Mouse (Mus musculus) midbrain, embryonic 11.5 days (tissue): ENCODE measurements around the gene Nfatc3. TPM values are rescaled to one million over a fixed set of nuclear protein-coding genes. Genes with fewer than 3 reads are reported as not detected.

ENCODE experiments used
- ATAC-seq: fragments of 200-750 bp; cut with Nextera tagmentation; 2 replicates; pipeline ENCODE4 v1.8.0; 2017; ENCODE audit warnings: moderate TSS enrichment, moderate library complexity; ENCODE audit not compliant: low FRiP score
- DNase-seq: peaks from one replicate; pipeline ENCODE4 v3.0.0; 2015; ENCODE audit warnings: low spot score; ENCODE audit errors: missing footprints
- H3K27ac ChIP-seq: fragments of 300-500 bp; sonication (generic); 2 replicates; pipeline ENCODE4 v1.5.1; 2014; ENCODE audit warnings: low read depth, low read length
- H3K27me3 ChIP-seq: fragments of 300-500 bp; sonication (generic); 2 replicates; pipeline ENCODE4 v1.6.1; 2014; ENCODE audit warnings: mild to moderate bottlenecking, low read length, moderate library complexity, mixed read lengths; ENCODE audit not compliant: control insufficient read depth, insufficient read depth
- H3K36me3 ChIP-seq: fragments of 300-500 bp; sonication (generic); 2 replicates; pipeline ENCODE4 v1.6.1; 2014; ENCODE audit warnings: mild to moderate bottlenecking, low read length, moderate library complexity, mixed read lengths; ENCODE audit not compliant: control insufficient read depth, insufficient read depth
- H3K4me1 ChIP-seq: fragments of 300-500 bp; sonication (generic); 2 replicates; pipeline ENCODE4 v1.6.1; 2014; ENCODE audit warnings: low read length; ENCODE audit not compliant: control insufficient read depth, insufficient read depth
- H3K4me2 ChIP-seq: fragments of 300-500 bp; sonication (generic); 2 replicates; pipeline ENCODE4 v1.6.1; 2014; ENCODE audit warnings: mild to moderate bottlenecking, moderate library complexity
- H3K4me3 ChIP-seq: fragments of 300-500 bp; sonication (generic); 2 replicates; pipeline ENCODE4 v1.5.1; 2014; ENCODE audit warnings: low read depth, low read length
- H3K9ac ChIP-seq: fragments of 300-500 bp; sonication (generic); 2 replicates; pipeline ENCODE4 v1.6.1; 2014; ENCODE audit warnings: low read length
- H3K9me3 ChIP-seq: fragments of 300-500 bp; sonication (generic); 2 replicates; pipeline ENCODE4 v1.6.1; 2016; ENCODE audit warnings: low read length; ENCODE audit not compliant: control insufficient read depth
- WGBS: fragments of 180-500 bp; shearing (Covaris S2); extraction: QIAGEN DNeasy Blood & Tissue Kit; methylation state at CpG from one replicate; pipeline ENCODE4 v1.1.7; 2014; 5-methylcytosine and 5-hydroxymethylcytosine counted together
- polyA plus RNA-seq: library from polyadenylated mRNA; unstranded; fragments of >200 nt; fragmentation: Nextera tagmentation; extraction: Ambion mirVana; gene quantifications from 2 replicates; pipeline ENCODE4 v1.2.1, GENCODE M21; 2014

Gene Nfatc3
- polyA plus RNA-seq, 1 experiment from 2014 or later = 3.9 TPM

- H3K4me3 ChIP-seq = no peak overlapping the region
- H3K4me2 ChIP-seq = no peak overlapping the region
- peaks cover 8% of the 10 kb centered on the region; the same call in 1 of the 2 replicates for H3K4me1 ChIP-seq
- no peak overlapping the region for H3K9ac ChIP-seq
- DNase-seq (no peak), ATAC-seq (no peak)
- H3K27ac ChIP-seq = no peak overlapping the region
- H3K36me3 ChIP-seq = no peaks in the 10 kb centered on the region
- H3K9me3 ChIP-seq = no peaks in the 10 kb centered on the region
- H3K27me3 ChIP-seq = no peaks in the 10 kb centered on the region
- WGBS = 80% methylated on average over 1 of the region's 1 CpGs
These were observed 119.0 kb downstream of the Nfatc3 start for GRCm38 (mm10) chr8:106177594-106177993.

GRCm38 (mm10) chr8:106178428-106178827 is 119.8 kb downstream of the Nfatc3 start:
- no peak overlapping the region for H3K9ac ChIP-seq
- no peak overlapping the region for H3K4me2 ChIP-seq
- DNase-seq = no peak
- no peaks in the 10 kb centered on the region; the same call in 1 of the 2 replicates for H3K36me3 ChIP-seq
- H3K4me1 ChIP-seq = peaks cover 8% of the 10 kb centered on the region; the same call in 1 of the 2 replicates
- no peaks in the 10 kb centered on the region for H3K27me3 ChIP-seq
- 79% methylated on average over 2 of the region's 2 CpGs for WGBS
- no peak overlapping the region for H3K27ac ChIP-seq
- no peak for ATAC-seq
- H3K9me3 ChIP-seq = no peaks in the 10 kb centered on the region
- H3K4me3 ChIP-seq = no peak overlapping the region

Other genes starting within 250 kb of the Nfatc3 start
- gene Ranbp10, start 231.5 kb upstream of the Nfatc3 start, polyA plus RNA-seq = 10.9 and 11.2 TPM in 2 replicates
- gene Tsnaxip1, start 231.1 kb upstream of the Nfatc3 start, polyA plus RNA-seq = 0.15 and 0.18 TPM in 2 replicates
- 58.1 and 60.4 TPM in 2 replicates for gene Cenpt, start 205.6 kb upstream of the Nfatc3 start, polyA plus RNA-seq
- 66.5 and 70.5 TPM in 2 replicates for gene Thap11, start 203.7 kb upstream of the Nfatc3 start, polyA plus RNA-seq
- gene Nutf2, start 198.3 kb upstream of the Nfatc3 start, polyA plus RNA-seq = 300 and 367 TPM in 2 replicates
- gene Edc4, start 178.0 kb upstream of the Nfatc3 start, polyA plus RNA-seq = 35.6 TPM in 2 replicates
- 0.29 and 0.40 TPM in 2 replicates for gene Nrn1l, start 165.3 kb upstream of the Nfatc3 start, polyA plus RNA-seq
- 11.2 and 13.6 TPM in 2 replicates for gene Pskh1, start 158.4 kb upstream of the Nfatc3 start, polyA plus RNA-seq
- gene Ctrl, start 125.0 kb upstream of the Nfatc3 start, polyA plus RNA-seq = 0.61 and 1.9 TPM in 2 replicates
- gene Psmb10, start 120.4 kb upstream of the Nfatc3 start, polyA plus RNA-seq = 22.5 and 26.9 TPM in 2 replicates
- 0.23 and 0.28 TPM in 2 replicates for gene Lcat, start 115.5 kb upstream of the Nfatc3 start, polyA plus RNA-seq
- 7.2 and 7.8 TPM in 2 replicates for gene Slc12a4, start 92.7 kb upstream of the Nfatc3 start, polyA plus RNA-seq
- not detected in 2 replicates for gene Dpep3, start 79.4 kb upstream of the Nfatc3 start, polyA plus RNA-seq
- gene Dus2, start 67.5 kb upstream of the Nfatc3 start, polyA plus RNA-seq = 14.4 and 16.4 TPM in 2 replicates
- 0.28 TPM in 1 of 2 replicates, not detected in the other for gene Dpep2nb, start 52.9 kb upstream of the Nfatc3 start, polyA plus RNA-seq
- 21.8 and 23.4 TPM in 2 replicates for gene Ddx28, start 47.0 kb upstream of the Nfatc3 start, polyA plus RNA-seq
- 0.88 and 0.89 TPM in 2 replicates for gene Esrp2, start 78.1 kb downstream of the Nfatc3 start, polyA plus RNA-seq
- gene Pla2g15, start 91.6 kb downstream of the Nfatc3 start, polyA plus RNA-seq = 6.4 and 6.9 TPM in 2 replicates
- 88.3 and 89.4 TPM in 2 replicates for gene Slc7a6, start 110.0 kb downstream of the Nfatc3 start, polyA plus RNA-seq
- gene Slc7a6os, start 152.1 kb downstream of the Nfatc3 start, polyA plus RNA-seq = 41.5 and 42.2 TPM in 2 replicates
- 59.5 and 61.7 TPM in 2 replicates for gene Prmt7, start 152.1 kb downstream of the Nfatc3 start, polyA plus RNA-seq